Mouse (Mus musculus) cortical plate, adult 2 months (tissue): ENCODE data around the gene Sit1.

ENCODE experiments used
- CTCF ChIP-seq: fragments of 200-500 bp; IDR thresholded peaks from 2 replicates; pipeline ENCODE4 v1.5.1; 2011; ENCODE audit warnings: mild to moderate bottlenecking, control low read depth, low read length; ENCODE audit not compliant: insufficient read depth; ENCODE audit errors: extremely low read depth
- POLR2A ChIP-seq: fragments of 200-500 bp; IDR thresholded peaks from 2 replicates; pipeline ENCODE4 v1.6.1; 2011; ENCODE audit warnings: mild to moderate bottlenecking, low read length, control low read depth; ENCODE audit not compliant: insufficient read depth; ENCODE audit errors: extremely low read depth

DNA sequence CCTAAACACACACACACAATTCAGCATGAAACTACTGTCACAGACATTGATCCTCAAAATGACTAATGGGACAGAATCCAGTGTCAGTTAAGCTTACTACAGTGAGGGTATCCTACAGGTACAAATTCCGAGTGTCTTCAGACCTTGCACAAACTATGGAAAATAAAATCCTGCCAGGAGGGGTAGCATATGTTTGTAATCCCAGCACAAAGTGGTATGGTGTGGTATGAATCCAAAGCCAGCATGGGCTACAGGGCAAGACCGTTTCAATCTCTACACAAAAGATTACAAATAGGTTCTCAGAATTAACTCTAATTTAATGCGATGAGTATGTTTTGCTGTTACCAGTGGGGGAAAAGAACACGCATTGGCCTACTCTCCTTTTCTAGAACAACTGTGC, 41.9 kb downstream of the Sit1 start, which contains the start of gene Tesk1:
- TF ChIP-seq CTCF (no peak), POLR2A (no peak)
